Mouse (Mus musculus): Measurements from ENCODE around the gene Camta1.

- TF ChIP-seq CTCF (IDR thresholded peaks at IDR 0.05; ENCODE audit: low read depth) (no peak), EP300 (optimal IDR thresholded peaks at IDR 0.05) (no peak)
Measured at GRCm38 (mm10) chr4:150889955-150890315, 971.7 kb downstream of the Camta1 start.

Measured in stomach, postnatal 0 days (tissue).